Mouse (Mus musculus): ENCODE measurements at regions not wholly inside any gene's neighbourhood (a gene's known extent, or its start where the extent isn't known, plus 50 kb on each side); places are given as distances from the start of the nearest gene placed in this dataset.

DNA sequence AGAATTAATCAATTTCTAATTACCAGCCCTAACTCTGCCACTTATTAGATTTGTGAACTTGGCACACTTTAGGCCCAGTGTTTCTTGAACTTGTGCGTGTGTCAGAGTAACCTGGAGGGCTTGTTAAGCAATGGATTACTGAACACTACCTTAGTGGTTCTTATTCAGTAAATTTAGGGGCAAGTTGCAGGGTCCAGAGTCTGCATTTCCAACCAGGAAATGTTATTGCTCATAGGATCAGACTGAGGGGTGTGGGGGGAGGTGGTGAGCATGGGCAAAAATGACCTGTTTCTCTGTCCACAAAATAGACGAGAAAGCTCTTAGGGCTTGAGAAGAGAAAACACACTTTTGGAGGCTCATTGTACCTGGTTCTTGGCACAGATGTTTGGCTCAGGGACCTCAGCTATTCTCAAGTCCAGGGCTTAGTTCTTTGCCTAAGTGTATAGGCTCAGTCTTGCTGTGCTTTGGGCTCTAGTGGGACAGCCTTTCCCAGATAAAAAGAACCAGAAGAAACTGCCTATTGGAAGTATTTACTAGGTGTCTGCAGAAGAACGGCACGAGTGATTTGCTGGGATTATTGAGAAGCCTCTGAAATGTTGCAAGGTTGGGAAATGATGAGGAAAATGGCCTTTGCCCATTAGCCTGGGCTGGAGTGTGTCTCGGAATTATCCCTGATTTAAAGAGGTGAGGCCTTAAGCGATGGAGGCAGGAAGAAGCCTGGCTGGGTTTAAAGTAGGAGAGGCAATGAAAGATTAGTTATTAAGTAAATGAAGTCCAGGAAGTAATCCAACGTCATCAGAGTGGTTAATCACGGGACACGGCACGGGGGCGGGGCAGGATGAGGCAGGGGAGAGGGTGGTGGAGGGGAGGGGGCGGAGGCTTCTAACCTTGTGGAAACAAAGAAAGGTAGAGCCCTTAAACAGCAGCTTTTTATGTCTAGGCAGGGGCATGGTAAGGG lies 113.2 kb upstream of the Fggy start:
- WGBS = 29% methylated on average over 12 of the region's 12 CpGs

DNA sequence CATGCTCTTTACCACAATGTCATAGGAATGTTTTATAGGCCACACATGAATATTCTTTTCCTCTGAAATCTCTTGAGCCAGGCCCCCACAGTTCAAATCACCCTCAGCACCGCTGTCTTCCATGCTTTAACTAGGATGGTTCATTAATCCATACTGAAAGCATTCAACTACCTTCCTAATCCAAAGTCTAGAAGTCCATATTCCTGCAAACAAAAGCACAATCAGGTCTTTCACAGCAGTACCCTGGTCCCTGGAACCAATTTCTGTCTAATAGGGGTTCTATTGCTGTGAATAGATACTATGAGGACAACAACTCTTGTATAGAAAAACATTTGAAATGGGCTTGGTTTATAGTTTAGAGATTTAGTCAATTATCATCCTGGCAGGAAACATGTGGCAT lies 107.0 kb upstream of the Fggy start:
- WGBS = 97% methylated on average over 1 of the region's 1 CpGs
- DNase-seq (ENCODE audit: low read depth, low spot score) = no peak

More for the DNA sequence above, 113.2 kb upstream of the Fggy start:
- DNase-seq (ENCODE audit: low read depth, low spot score) = no peak

DNA sequence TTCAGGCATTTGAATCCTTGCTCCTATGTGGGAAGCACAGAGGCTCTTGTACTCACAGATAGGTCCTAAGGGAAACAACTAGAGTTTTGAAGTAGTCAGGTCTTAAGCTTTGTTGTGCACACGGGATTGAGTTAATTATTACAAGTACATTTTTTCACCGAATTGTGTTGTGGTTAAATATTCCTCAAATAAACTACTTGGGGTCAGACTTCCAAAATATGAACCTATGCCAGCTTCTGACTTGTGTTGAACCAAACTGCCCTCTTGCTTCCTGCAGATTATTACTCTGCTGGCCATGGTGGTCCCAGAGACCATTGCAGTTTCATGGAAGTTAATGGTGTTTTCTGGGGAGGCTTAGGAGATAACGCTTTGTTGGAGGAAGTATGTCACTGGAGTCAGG lies 105.5 kb upstream of the Fggy start:
- DNase-seq (ENCODE audit: low read depth, low spot score) = no peak
- WGBS = 32% methylated on average over 3 of the region's 3 CpGs

DNA sequence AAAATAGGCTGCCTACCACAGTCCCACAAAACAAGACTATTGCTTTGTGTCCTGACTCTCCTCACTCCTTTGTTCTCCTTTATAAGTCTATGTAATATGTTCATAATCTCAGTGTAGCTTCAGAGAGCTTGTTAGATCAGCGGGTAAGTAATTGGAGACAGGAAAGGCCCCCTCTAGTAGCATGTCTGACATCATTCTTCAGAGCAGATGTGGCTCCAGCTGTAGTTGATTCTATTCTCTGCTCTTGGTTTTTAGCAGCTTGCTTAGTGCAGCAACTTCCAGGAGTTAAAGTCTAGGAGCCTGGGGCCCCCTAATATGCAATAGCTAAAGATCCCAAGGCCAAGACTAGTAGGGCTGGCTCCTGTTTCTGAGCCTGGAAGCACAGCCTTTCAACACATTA lies 101.0 kb upstream of the Fggy start:
- WGBS = 70% methylated on average over 1 of the region's 1 CpGs
- no peak for DNase-seq (ENCODE audit: low read depth, low spot score)

DNA sequence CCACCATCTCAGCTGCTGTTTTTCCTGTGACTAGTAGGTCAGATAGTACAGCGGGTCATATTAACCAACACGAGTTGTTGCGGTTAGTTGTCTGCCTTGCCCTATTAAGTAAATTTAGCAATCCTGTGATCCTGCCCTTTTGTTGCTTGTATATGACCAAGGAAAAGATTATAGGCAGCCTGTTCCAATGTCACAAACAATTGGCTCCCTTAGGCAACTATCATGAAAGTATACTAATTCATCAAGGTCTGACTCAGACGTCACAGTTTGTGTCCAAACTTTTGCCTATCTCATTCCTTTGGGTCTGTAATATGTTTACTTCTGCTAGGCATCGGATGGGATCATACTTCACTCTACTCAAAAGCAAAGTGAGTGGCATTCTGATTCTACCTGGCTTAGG lies 100.4 kb upstream of the Fggy start:
- no peak for DNase-seq (ENCODE audit: low read depth, low spot score)
- 83% methylated on average over 5 of the region's 5 CpGs for WGBS

DNA sequence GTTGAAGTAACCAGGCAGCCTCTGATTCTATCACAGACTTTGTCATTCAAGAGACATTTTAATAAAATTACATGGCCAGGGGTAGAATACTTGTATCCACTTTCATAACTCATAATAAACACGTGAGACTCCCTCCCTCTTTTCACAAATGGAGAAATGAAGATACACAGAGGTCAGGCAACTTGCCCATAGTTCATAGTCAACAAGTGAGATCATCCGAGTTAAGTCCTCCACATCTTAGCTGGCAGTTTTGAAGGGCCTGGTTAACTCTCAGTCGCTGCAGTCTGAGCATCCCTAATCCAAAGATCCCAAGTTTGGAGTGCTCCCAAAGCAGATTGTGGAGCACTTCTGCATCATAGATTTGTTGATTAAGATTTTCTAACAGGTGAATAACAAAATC lies 94.8 kb upstream of the Fggy start:
- DNase-seq (ENCODE audit: low read depth, low spot score) = no peak
- WGBS = 70% methylated on average over 3 of the region's 3 CpGs

DNA sequence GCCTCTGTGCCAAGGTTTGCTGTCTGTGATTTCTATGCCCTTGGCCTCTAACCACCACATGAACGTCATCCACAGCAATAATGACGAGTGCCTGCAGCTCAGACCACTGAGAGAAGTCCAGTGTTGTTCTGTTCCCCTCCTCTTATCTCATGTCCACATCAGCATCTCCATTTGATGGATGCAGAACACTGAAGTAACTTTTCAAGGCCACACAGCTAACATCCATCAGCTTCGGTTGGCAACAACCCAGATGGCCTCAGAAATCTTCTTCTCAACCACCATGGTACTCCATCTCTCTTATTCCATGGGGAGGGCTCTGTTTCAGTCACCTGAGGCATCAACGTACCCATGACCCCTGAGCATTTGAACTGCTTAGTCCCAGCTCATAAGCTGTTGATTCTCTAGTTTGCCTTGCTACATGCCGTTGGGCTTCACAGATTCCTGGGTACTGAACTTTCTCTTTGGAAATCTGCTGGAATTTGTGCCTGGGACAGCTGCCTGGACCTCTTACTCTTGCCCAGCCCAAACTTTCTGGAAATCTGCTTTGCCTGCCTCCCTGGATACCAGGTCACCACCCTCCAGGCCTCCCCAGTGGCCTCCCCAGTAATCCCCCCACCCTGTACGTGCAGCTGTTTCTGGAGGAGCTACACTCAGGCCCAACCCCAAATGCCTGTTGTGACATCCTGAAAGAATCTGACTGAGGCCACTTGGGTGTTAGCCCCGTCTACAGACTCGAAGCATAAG lies 94.1 kb upstream of the Fggy start:
- WGBS = 73% methylated on average over 8 of the region's 8 CpGs
- no peak for DNase-seq (ENCODE audit: low read depth, low spot score)

DNA sequence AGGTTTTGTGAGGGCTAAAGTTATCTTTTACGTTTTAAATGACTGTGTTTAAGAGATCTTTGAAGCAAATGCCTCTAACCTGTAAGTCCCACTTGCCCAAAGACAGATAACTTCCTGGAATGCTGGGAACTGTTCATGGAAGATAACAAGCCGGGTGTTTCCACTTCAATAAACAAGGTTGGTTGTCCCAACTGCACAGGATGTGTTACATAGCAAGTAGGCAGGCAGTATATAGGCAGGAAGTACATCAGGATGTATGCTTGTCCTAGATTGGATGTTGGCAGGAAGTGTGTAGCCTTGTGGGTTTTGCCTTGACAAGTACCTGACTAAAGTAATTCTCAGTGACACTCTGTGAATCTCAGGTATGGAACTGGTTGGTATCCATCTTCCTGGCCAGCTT lies 90.7 kb upstream of the Fggy start:
- whole genome bisulfite sequencing = 51% methylated on average over 2 of the region's 2 CpGs
- no peak for DNase-seq (ENCODE audit: low read depth, low spot score)

DNA sequence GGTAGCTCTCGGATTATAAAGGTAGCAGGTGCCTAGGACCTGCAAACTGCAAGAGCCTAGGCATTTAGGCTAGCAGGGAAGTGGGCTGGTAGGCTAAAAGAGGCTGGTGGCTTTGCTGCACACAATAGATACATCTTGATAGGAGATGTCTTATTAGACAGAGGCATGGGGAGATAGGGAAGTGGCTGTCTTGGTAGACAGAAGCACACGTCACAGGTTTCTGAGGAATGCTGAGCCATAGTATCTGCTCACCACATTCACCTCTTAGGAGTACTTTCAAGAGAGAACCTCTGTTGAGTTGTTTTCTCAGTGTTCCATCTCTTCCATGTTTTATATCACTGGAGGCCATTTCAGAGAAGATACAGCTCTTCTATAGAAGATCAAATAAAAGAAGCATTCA lies 89.8 kb upstream of the Fggy start:
- DNase-seq (ENCODE audit: low read depth, low spot score) = no peak
- 93% methylated on average over 2 of the region's 2 CpGs for WGBS

DNA sequence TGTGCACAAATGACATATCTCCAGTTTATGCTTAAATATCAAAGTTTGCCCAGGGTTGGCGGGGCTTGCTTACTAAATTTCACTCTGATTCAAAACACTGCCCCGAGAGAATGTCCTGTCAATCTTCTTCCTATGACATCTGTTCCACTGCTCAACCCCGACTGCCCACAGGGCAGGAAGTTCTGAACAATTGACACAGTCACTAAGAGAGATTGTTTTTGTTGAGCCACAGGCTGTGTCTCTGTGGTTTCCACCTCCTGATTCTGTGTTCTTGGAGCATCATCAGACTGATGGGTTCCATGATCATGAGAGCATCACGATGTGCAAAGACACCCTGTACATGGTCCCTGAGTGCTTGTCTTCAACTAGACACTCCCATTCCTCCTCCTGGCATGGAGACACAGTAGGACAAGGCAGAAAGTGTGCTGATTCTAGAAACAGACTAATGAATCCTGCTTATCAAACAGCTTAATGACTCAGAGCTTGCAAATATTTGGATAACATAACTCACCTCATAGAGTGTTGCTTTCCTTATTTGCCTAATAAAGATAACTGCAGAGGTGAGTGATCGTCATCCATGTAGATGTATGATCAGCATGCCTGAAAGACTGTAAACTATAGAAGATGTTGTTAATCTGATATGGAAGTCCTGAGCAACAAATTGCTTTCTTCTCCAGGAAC lies 82.4 kb upstream of the Fggy start:
- WGBS = 47% methylated on average over 5 of the region's 5 CpGs
- DNase-seq (ENCODE audit: low read depth, low spot score) = no peak

DNA sequence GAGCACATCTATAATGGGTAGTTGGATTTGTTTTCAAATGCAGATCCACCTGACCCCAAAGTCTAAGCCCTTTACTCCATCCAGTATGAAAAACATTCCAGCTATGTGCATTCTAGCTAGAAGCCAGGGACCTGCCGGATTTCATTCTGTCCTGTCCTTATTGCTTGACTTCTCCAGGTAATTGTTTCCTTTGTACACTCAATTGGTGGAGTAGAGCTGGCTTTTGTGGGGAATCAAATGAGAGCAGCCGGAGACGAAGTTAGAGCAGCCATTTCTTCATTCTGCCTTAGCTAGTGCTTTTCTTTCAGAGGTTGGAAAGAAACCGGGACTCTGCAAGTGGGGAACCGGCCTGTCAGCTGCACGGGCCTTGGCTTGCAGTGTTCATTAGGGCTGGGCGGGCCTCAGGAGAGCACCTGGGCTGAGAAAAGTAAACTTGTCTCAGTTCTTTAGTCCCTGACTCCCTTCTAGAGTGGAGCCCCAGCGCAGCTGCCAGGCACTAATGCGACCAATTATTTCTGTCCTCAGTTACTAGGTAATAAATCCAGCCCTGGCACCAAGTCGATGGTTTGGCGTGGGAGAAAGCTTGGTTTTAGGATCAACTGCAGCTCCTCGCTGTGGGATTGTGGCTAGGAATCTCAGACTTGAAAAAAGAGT lies 81.1 kb upstream of the Fggy start:
- WGBS = 24% methylated on average over 12 of the region's 12 CpGs
- DNase-seq (ENCODE audit: low read depth, low spot score) = no peak

DNA sequence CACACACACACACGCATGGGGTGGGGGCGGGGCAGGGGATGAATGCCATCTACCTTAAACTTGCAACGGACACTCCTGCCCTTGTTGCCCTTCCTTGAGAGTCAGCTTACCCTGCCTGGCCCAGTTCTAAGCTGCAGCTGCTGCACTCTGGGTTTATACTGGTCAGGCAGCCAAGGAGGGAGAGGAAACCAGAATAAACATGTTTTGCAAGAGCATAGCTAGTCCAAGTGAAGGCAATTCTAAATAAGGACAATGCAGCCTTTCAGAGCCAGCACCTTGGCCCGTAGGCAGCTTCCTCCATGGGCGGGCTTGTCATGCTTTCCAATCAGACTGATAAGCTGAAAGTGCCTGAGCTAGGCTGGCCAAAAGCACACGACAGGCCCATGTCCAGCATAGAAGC lies 73.7 kb upstream of the Fggy start:
- 11% methylated on average over 6 of the region's 6 CpGs for WGBS
- no peak for DNase-seq (ENCODE audit: low read depth, low spot score)

DNA sequence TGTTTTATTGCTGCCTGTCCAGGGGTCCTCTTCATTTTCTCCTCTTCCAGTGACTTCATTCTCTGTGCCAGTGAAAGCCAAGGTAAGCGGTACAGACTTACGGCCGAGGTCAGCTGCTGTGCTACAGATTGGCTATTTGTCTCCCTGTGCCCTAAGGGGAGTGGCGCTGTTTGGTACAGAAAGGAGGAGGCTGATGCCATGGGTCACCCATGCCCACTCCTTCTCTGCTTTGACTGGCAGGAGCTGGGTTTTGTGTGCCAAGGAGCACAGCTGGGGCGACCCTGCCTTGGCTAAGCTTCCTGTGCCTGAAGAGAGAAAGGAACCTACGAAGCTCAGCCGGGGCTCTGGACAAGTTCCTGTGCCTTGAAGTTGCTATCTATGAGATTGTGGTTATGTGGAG lies 70.0 kb upstream of the Fggy start:
- 29% methylated on average over 7 of the region's 7 CpGs for WGBS

DNA sequence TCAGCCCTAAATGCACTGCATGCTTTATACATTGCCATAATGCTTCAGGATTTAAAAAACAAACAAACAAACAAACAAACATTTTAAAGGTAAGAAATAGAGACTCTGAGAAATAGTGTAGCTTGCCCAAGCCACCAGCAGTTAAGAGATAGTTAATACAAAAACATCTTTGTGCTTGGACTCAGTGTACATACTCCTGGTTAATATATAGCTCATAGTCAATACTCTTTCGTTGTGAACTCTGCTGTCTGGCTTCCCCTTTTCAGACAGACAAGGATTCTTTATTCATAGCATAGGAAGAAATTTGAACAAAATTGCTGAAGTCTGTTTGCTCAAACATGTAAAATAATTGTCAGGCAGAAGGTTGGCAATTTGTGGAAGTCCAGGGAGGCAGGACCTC lies 69.3 kb upstream of the Fggy start:
- DNase-seq (ENCODE audit: low read depth, low spot score) = no peak
- WGBS = 19% methylated on average over 1 of the region's 1 CpGs

More for the DNA sequence above, 70.0 kb upstream of the Fggy start:
- no peak for DNase-seq (ENCODE audit: low read depth, low spot score)

DNA sequence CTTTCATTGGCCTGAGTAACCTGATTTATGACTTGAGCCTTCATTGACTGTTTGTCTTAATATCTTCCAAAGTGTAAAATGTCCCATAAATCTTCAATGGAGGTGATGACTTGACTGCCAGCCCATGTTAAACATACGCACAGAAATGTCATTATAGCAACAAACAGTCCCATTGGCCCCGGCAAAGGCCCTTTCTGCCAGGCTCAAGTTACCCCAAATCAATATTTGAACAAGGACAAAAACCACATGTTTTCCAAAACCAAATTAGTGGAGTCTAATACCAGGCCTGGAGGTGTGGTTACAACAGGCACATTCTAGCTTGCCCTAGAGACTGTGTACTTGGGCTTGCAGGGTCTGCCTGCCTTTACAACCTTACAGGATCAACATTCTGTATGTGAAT lies 68.2 kb upstream of the Fggy start:
- DNase-seq (ENCODE audit: low read depth, low spot score) = no peak
- 45% methylated on average over 2 of the region's 2 CpGs for WGBS

DNA sequence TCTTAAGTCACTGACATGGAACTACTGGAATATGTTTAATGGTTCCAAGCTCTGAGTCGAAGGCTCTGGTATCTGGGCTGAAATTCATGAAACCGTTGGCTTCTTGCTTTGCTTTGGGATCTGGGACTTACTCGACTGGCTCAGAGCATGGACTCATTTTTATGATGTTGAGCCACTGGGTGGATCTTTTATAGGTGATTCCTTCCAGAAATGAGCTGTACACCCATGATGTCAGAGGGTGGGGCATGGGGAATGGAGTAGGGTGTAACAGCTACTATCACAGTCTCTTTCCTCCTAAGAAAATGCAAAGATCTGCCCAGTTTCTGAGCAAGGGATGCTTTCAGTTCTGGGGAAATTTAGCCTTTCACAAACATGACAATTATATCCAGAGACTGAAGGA lies 57.0 kb upstream of the Fggy start:
- 39% methylated on average over 3 of the region's 3 CpGs for WGBS
- DNase-seq (ENCODE audit: low read depth, low spot score) = peak; percentile 76

DNA sequence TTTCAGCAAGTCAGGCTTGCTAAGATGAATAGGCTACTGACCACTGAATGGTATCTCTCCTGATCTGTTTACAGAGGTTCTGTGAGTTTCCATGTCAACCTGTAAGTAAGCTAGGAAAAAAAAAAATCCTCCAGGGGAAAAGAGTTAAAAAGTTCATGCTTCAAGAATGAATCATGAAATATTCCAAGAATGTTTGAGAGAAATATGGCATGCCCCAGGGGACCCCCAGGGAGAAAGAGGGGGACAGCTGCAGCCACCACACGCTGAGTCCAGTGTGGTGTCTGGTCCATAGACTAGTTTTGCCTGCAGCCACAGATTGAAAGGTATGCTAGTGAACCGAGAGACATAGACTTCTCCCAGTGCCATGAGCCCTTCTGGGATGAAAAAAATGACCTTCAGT lies 56.1 kb upstream of the Fggy start:
- 73% methylated on average over 2 of the region's 2 CpGs for WGBS
- DNase-seq (ENCODE audit: low read depth, low spot score) = no peak

DNA sequence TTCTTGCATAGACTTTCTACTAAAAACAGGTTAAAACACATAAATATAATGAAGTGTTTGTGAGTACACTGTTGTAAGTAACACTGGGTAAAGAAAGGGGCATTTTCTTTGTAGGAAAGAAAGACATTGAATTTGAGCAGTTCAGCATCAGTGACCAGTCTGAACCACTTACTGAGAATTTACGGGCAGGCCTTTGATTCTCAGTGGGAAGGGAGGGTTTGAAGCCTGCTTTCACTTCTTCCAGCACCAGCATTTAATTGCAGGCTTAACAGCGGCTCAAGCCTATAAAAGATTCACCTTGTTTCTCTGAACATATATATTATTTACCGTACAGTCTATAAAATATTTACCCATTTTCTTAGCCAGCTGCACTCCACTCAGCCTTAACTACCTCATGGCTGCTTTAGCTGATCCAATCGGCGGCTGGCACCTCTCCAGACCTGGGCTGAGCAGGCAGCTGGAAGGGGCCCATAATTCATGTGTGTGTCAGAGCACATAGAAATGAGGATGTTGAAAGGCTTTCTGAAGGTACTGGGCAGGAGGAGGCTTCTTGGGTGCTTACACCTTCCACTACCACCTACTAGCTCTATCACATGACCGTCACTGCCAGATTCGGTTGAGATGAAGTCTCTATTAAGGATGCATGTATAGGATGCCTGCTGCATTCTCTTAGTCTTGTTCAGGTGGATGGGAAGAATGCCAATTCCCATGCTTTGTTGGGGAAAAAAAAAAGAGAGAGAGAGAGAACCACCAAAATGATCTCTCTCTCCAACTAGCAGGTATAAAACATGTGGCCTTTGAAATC lies 50.0 kb upstream of the Fggy start:
- no peak for DNase-seq (ENCODE audit: low read depth, low spot score)
- 12% methylated on average over 7 of the region's 7 CpGs for WGBS

Measured in large intestine, adult 2 months (tissue).